Mouse (Mus musculus) bone marrow macrophage, adult 2 months (primary cell): ENCODE results near the gene Acer3.
"Not testable (repeated sequence)": the region's sequence is repeated elsewhere in the genome, so short reads cannot be mapped to it uniquely, and the experiment has no call there.

ENCODE experiments used
- CTCF ChIP-seq: IDR thresholded peaks from 2 replicates; pipeline ENCODE4 v1.5.1; 2012; ENCODE audit warnings: low read depth, mild to moderate bottlenecking, low read length, moderate library complexity
- POLR2A ChIP-seq: IDR thresholded peaks from 2 replicates; pipeline ENCODE4 v1.6.1; 2012; ENCODE audit warnings: mild to moderate bottlenecking, low read depth, low read length, borderline replicate concordance

- TF ChIP-seq POLR2A, CTCF: not testable (repeated sequence)
Observed at GRCm38 (mm10) chr7:98268166-98268565, 52.8 kb downstream of the Acer3 start.
